Mouse (Mus musculus) embryonic fibroblast, embryonic 13.5 days (primary cell): ENCODE measurements around the gene Map2k6.

Source experiments
- CTCF ChIP-seq: IDR thresholded peaks from 2 replicates; pipeline ENCODE4 v1.5.1; 2011; ENCODE audit warnings: mild to moderate bottlenecking, control low read depth, low read length, moderate library complexity, borderline replicate concordance; ENCODE audit not compliant: insufficient read depth
- POLR2A ChIP-seq: IDR thresholded peaks from 2 replicates; pipeline ENCODE4 v1.6.1; 2011; ENCODE audit warnings: low read depth, mild to moderate bottlenecking, control low read depth, low read length, moderate library complexity

GRCm38 (mm10) chr11:110426572-110427145 is 27.7 kb downstream of the Map2k6 start:
- no peak for TF ChIP-seq CTCF
- TF ChIP-seq POLR2A: no peak
